Mouse (Mus musculus): ENCODE measurements around the gene Ptprn2.

Gene Ptprn2

DNA sequence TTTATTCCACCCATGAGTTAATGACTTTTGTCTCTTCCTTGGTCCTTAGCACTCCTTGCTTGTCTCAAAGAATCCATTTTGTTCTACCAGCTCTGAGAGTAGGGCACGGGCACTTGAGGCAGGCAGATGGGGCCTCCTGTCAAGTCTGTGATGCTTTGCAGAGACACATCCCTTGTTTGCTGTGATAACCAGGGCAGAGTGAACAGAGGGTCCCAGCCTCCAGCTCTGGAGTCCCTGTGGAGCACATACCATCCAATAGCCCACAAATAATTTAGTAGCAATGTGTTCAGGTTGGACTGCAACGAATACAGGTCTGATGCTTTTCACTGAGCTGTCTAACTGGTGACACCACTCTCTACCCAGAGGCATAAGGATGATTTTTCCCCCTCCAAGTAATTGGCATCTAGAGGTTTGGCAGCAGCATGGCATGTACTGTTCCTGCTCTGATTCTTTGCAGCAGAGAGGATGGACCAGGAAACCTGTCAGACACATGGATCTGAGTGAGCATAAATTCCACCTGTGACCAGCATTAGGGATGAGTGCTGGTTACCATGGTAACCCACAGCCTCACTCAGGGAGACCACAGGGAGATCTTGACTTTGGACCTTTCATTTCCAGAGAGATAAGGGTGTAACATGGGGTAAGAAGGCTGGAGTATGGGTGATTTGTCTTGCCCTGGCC, 319.7 kb downstream of the Ptprn2 start:
- in situ Hi-C loops (cut with MboI; ENCODE audit: low pct_unique_long_range_greater_than_20kb in 1 of 2, low sequenced_read_pairs in 2 of 2, unreplicated experiment in 1 of 2): no loop called here

DNA sequence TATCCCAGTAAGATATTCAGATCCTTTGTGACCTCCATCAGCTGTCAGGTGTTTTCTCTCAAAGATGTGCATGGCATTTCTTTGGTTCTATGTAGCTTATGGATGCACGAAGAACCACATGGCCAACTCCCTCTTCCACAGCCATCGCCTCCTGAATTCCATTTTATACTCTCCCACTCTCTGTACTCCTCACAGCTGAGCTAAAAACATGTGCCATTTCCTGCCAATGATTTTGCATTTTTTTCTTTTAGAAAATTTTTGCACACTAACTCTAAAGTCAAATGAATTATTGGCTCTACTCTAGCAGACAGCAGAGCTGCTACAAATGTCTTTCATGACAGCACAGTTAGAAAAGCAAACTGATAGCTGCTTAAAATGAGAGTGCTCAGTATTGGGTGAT, 320.6 kb downstream of the Ptprn2 start:
- in situ Hi-C loops (cut with MboI; ENCODE audit: low pct_unique_long_range_greater_than_20kb in 1 of 2, low sequenced_read_pairs in 2 of 2, unreplicated experiment in 1 of 2): no loop called here

DNA sequence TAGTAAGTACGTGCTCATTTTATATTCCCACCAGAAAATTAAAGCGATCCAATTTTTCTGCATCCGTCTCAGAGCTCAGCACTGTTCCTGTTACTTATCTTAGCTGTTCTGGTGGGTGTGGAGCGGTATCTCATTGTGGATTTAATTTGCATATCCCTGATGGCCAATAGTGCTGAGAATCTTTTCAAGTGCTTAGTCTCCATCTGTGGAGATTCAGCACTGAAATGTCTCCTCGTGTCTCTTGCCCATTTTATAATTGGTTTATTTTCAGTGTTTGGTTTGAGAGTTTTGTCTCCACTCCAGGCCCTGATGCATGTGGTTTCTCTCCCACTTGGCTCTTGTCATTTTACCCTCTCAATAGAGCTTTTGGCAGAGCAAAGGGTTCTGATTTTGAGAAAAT, 327.5 kb downstream of the Ptprn2 start:
- in situ Hi-C loops (cut with MboI; ENCODE audit: low pct_unique_long_range_greater_than_20kb in 1 of 2, low sequenced_read_pairs in 2 of 2, unreplicated experiment in 1 of 2): no loop called here

DNA sequence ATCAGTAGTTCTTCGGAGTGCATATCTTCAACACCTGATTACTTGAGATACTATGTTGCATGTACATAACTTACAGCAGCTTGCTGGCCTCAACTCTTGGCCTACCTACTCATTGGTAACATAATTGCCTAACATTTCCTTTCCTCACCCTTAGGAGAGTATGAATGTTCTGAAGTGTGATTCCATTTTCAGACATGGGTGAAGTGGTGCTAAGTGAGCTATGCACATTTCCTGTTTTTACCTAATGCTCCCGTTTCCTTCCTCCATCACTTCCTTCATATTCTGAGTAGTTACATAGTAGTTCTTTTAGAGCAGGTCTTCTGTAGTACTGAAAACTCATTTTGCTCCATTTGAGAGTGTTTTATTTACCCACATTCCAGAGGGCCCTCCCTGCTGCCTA, 334.3 kb downstream of the Ptprn2 start:
- in situ Hi-C loops (cut with MboI; ENCODE audit: low pct_unique_long_range_greater_than_20kb in 1 of 2, low sequenced_read_pairs in 2 of 2, unreplicated experiment in 1 of 2): no loop called here

DNA sequence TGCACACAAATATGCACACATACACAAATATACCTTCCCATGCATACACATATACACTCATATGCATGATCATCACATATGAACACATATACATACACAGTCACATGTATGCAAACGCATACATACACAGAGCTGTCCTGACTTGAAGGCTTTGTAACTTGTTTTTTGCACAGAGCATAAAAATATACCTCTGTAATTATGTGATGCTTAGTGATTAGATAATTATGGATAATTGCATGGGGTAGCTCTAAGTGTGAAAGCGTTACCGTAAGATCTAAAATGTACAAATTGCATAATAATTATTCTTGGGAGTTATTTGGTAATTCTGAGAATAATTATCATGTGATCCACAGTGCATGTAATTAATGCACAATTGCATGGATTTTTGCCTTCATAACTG, 337.8 kb downstream of the Ptprn2 start:
- in situ Hi-C loops (cut with MboI; ENCODE audit: low pct_unique_long_range_greater_than_20kb in 1 of 2, low sequenced_read_pairs in 2 of 2, unreplicated experiment in 1 of 2): no loop called here

DNA sequence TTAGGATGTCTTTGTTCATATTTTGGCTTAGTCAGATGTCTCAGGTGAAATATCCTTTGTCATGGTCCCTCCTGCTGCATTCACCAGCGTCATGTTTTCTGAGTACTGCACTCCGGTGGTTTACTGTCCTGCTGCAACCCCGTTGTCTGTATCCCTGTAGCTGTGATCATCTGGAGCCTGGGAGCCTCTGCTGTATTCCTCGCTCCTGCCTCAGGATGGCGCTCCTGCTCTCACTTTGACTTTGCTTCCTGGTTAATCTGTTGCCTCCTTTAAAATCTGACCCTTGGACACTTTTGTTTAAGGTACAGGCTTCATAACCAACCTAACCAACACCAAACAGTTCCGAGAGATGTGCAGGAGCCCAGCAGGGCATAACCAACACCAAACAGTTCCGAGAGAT, 342.2 kb downstream of the Ptprn2 start:
- in situ Hi-C loops (cut with MboI; ENCODE audit: low pct_unique_long_range_greater_than_20kb in 1 of 2, low sequenced_read_pairs in 2 of 2, unreplicated experiment in 1 of 2): no loop called here

DNA sequence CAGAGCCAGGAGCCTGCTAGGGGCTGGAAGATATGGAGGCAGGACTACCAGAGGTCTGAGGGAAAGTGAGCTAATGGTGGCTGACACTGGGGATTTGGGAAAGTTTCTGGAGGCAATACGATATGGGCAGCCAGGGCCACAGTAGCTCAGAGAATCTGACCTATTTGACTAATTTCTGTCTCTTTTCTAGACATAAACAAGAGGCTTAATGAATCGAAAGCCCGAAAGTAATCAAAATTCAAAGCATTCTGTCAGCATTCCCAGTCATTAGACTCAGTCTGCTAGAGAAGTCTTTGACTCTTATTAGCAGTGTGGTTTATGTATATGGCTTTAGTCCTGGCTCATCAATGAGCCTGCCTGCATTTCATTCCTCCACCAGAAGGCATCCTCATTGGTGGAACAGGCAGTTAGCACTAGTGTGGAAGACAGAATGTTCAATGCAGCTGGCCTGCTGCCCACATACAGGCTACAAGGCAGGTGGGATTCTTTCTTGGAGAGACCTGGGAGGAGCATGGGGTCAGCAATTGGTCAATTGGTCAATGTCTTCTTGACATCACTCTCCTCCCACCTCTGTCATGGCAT, 353.2 kb downstream of the Ptprn2 start:
- in situ Hi-C loops (cut with MboI; ENCODE audit: low pct_unique_long_range_greater_than_20kb in 1 of 2, low sequenced_read_pairs in 2 of 2, unreplicated experiment in 1 of 2): no loop called here

DNA sequence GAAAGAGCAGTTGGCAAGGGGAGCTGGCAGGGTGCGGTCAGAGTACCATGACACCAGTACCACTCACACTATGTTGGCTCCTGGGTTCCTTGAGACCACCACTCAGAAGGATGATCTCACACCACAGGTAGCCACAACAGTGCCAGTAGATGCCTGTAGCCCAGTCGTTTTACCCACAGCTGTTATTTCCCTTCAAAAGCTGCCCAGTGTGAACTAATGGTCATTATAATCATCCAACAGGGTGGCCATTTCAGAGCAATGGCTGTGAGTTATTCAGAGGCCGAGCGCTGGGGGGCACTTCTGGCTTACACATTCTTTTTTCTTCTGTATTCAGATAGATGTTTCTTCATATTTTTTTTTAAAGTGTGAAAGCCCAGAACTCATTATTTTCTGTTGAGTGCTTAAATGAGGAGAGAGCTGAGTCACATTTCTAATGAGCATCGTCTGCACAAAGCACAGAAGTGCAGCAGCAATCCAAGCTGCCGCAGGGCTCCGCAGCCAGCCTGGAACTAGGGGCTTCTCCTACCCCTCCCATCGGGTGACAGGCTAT, 357.3 kb downstream of the Ptprn2 start:
- in situ Hi-C loops (cut with MboI; ENCODE audit: low pct_unique_long_range_greater_than_20kb in 1 of 2, low sequenced_read_pairs in 2 of 2, unreplicated experiment in 1 of 2): no loop called here

DNA sequence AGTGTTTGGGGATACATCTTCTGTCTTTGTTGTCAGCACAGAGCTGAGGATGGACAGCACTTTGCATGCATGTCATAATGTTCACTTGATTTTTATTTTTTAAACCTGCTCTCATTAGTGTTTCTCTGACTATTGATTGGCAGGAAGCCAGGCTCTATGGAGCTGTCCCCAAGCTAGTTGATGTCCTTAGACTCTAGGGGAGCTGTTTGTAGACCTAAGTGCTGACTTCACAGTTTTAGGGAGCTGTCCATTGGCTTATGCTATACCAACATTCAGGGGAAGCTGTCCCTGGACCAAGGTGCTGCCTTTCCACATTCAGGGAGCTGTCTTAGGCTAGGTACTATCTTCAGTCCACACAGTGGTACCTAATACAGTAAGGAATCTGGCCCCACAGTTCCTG, 360.7 kb downstream of the Ptprn2 start:
- in situ Hi-C loops (cut with MboI; ENCODE audit: low pct_unique_long_range_greater_than_20kb in 1 of 2, low sequenced_read_pairs in 2 of 2, unreplicated experiment in 1 of 2): no loop called here

DNA sequence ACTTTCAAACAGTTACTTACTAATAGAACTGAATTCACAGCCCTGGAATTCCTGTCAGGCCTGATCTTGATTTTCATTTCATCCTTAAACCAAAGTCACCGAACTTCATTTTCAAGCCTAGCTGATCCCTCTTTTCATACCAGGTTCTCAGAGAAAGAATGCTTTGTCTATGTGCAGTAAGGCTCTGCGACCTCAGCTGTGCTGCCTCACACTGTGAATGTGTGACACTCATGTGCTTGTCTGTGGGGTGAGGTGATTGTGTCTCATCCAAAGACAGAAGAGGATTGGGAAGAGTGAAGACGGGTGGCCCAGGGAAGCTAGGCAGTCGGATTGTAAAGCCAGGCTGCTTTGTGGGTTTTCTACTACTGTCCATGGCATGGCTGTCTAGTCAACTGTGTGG, 361.5 kb downstream of the Ptprn2 start:
- in situ Hi-C loops (cut with MboI; ENCODE audit: low pct_unique_long_range_greater_than_20kb in 1 of 2, low sequenced_read_pairs in 2 of 2, unreplicated experiment in 1 of 2): no loop called here

DNA sequence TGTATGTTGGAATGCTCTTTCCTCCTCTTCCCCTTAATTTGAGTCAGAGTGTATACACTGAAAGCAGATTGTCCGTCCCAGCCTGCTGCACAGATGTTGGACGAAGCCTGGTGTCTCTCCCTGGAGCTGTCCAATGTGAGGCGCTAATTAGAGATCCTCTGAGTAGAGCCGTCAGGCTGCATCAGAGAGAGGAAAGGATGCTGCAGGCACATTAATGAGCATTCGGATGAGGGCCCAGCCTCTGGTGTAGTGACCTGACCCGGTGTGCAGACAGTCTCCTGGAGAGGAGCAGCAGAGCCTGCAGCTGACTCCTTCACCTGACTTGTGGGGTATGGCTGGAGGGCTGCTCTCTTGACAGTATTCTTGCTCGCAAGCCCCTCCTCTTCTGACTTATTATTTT, 370.8 kb downstream of the Ptprn2 start:
- in situ Hi-C loops (cut with MboI; ENCODE audit: low pct_unique_long_range_greater_than_20kb in 1 of 2, low sequenced_read_pairs in 2 of 2, unreplicated experiment in 1 of 2): no loop called here

DNA sequence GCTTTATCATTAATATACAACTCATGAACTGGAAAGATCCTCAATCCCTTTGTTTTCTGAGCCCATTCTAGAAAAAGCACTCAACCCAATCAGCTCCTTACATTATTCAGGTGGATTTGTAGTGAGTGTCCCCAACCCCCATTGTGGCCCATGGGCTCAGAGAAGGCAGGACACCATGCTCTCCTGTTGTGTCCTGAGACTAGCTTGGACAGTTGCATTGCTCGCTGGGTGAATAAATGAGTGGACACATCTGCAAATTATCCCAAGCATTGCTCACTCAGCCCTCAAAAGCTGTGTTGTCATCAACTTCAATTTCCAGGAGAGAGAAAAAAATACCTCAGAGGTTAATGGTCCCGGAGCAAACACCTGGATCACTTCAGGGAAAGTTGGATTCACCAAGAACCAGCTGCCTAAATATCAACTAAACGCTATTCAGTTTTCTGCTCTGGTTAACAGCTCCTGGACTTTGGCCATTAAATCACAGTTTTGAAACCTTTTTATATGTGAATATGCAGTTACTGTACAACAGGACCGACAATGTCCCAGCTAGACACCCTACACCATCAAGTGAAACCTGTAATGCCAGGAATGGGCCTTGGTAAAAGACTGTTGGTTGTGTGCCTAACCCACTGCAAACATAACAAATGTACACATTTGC, 376.0 kb downstream of the Ptprn2 start:
- in situ Hi-C loops (cut with MboI; ENCODE audit: low pct_unique_long_range_greater_than_20kb in 1 of 2, low sequenced_read_pairs in 2 of 2, unreplicated experiment in 1 of 2): no loop called here

DNA sequence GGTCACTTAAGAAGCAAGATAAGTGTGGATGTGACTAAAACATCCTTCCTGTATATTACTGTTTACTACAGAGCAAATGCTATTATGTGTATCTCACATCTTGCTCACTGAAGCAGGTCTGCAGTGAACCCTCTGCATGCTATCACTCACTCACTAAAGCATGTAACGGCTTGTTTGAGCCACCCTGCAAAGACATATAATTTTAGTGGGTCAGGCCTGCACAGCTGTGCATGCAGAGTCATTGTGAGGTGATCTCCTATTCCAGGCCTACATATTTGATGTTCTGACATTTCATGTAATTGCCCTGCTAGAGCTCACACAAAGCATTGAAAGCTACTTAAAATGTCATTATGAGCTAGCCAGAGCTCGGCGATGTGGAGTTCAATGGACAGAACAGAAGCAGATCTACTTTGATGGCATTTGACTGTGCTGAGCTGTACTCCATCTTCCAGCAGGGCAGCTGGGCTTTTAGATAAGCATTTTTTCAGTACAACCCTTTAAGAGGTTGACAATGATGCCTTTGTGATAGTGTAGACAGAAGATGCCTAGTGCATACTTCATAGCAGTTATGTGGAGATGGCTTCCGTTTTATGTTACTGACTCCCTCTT, 377.9 kb downstream of the Ptprn2 start:
- in situ Hi-C loops (cut with MboI; ENCODE audit: low pct_unique_long_range_greater_than_20kb in 1 of 2, low sequenced_read_pairs in 2 of 2, unreplicated experiment in 1 of 2): no loop called here

DNA sequence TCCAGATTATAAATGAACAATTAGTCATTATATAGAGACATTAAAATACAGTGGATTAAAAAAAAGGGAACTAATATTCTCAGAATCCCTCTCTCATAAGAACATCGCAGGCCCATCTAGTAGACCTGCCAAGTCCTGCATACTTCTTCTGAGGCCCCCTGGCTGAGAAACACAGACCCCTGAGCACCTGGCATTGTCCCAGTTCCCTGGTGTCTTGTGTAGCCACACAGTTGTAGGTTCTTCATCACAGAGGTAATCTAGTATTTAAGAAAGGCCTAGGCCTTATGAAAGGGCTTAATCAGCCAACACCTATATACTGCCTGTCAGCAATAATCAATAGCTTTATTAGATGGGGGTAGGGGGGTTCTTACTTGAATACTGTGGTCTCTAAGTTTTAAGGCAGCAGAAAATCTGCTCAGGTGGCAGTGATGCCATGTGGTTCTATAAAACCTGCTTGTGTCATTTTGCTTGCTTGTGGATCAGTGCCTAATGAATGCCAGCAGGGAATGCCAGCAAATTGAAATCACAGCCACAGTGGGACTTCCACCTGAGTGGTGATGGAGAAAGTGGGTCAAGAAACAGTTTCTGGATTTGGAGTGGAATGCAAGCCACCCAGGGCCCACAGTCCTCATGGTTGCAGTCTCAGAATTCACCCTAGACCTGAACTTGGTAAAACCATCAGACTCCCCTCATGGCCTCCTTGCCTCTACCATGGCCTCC, 388.5 kb downstream of the Ptprn2 start:
- in situ Hi-C loops (cut with MboI; ENCODE audit: low pct_unique_long_range_greater_than_20kb in 1 of 2, low sequenced_read_pairs in 2 of 2, unreplicated experiment in 1 of 2): no loop called here

DNA sequence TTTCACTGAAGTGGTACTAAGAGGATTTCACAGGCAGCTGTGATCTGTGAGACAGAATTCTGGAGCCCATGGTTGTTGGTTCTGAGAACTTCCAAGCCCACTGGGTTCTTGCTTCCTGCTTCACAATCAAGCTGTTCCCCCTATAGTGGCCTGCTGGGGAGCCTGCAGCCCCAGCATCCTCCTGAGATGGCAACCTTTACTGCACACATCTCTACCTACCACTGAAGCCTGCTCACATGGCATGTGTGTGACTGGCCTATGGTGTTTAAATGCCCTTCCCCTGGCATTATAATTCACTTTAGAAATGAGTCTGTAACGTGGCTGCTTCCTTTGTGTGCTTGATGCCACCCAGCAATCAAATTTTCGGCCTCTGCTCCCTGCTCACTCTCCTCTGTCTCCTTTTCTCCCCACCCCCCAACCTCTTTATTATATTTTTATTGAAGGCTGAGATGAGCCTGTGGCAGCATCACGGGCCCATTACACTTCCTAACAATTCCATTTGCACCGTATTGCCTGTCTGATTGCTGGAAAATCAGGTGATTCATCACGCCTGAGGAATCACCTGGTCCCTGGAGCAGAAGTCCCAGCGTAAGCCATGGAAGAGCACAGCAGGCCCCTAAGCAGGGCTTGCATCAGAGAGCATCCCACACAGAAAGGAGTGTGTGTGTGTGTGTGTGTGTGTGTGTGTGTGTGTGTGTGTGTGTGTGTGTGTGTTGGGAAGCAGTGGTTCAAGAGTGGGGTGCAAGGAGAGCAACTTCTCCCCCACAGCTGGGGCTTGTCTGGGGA, 402.2 kb downstream of the Ptprn2 start:
- in situ Hi-C loops (cut with MboI; ENCODE audit: low pct_unique_long_range_greater_than_20kb in 1 of 2, low sequenced_read_pairs in 2 of 2, unreplicated experiment in 1 of 2): no loop called here

DNA sequence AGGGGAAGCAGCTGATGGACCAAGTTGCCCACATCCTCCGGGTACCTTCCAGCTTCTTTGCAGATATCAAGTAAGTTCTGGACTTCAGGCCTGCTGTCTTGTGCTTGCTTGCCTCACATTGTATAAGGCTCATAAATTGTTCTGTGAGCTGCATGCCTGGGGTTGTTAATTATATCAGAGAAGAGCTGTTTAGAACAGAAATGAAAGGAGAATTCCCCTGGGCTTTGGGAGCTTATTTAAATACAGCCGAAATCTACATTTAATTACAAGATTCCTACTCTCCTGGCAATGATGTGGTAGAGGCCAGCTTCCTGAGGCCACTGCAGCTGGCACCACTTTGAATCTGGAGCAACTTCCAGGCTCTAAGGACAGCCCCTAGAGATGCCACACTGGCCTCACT, 403.3 kb downstream of the Ptprn2 start:
- in situ Hi-C loops (cut with MboI; ENCODE audit: low pct_unique_long_range_greater_than_20kb in 1 of 2, low sequenced_read_pairs in 2 of 2, unreplicated experiment in 1 of 2): no loop called here

DNA sequence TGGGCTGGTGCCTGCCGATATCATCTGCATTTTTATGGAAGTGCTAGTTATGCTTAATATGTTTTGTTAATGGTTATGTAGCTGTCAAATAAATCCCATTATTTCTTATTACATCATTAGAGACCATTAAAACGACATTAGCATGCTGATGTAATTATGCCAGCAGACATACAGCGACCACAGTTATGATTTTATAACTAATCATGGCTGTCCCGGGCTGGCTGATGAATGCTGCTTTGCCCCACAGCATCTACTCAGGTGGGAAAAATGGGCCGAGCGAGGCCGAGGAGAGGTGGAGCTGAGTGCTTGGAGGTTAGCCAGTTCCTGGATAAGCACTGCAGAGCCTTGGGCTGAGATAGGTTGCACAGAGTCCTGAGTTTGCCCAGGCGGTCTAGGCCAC, 407.1 kb downstream of the Ptprn2 start:
- in situ Hi-C loops (cut with MboI; ENCODE audit: low pct_unique_long_range_greater_than_20kb in 1 of 2, low sequenced_read_pairs in 2 of 2, unreplicated experiment in 1 of 2): no loop called here

DNA sequence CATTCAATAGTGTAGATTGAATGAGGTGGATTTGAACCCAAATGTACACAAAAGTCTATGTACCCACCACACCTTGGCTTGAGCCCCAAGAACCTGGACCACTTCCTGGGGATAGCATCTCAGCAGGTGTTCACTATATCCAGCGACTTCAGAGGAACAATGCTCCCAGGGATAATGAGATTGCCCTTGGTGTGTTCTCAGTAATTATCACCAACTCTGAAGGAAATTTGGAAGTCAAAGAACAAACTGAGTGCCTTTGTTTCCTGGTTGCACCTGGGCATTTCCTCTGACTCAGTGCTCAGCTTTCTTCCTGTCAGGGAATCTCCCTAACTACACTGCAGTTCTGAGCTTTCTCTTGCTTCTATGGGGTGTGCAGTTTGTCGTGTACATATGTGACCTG, 411.1 kb downstream of the Ptprn2 start:
- in situ Hi-C loops (cut with MboI; ENCODE audit: low pct_unique_long_range_greater_than_20kb in 1 of 2, low sequenced_read_pairs in 2 of 2, unreplicated experiment in 1 of 2): no loop called here
